ENCODE assay signal across 8 mouse cellular contexts in the genomic region with DNA sequence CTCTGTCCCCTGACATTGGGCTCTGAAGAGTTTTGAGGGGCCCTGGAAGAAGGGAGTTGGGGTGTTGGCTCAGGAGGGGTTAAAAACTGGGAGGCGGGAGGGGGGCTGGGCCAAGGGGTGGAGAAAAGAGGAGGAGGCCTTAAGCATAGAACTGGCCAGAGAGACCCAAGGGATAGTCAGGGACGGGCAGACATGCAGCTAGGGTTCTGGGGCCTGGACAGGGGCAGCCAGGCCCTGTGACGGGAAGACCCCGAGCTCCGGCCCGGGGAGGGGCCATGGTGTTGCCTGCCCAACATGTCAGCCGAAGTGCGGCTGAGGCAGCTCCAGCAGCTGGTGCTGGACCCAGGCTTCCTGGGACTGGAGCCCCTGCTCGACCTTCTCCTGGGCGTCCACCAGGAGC. TPM values are rescaled to one million over a fixed set of nuclear protein-coding genes. Genes with fewer than 3 reads are reported as not detected.
DNase-seq lines count a peak whose midpoint lies in the region; ATAC-seq and TF ChIP-seq lines count a peak whose summit lies in the region.

A gene (plus strand): TSS at position 149 of the 400 bp plus-strand sequence.

- 45% methylated on average over 10 of the region's 10 CpGs for WGBS in embryonic facial prominence, embryonic 12.5 days
- WGBS in limb, embryonic 11.5 days, result 41% methylated on average over 10 of the region's 10 CpGs
- WGBS in stomach, embryonic 14.5 days, result 24% methylated on average over 10 of the region's 10 CpGs

- H3K4me3 ChIP-seq in testis, adult 2 months (ENCODE audit: control insufficient read depth, low read depth, low read length), result peak within 1 kb of the TSS; percentile 48
- peak within 1 kb of the TSS; percentile 10; the same call in 1 of the 2 replicates for H3K4me3 ChIP-seq in embryonic facial prominence, embryonic 12.5 days
- 0 out of 2 replicates have a peak within 1 kb of the TSS, but pooled peaks have one; percentile 5 for H3K4me3 ChIP-seq in limb, embryonic 11.5 days (ENCODE audit: low read depth, low read length)
- peak within 1 kb of the TSS; percentile 23 for H3K4me3 ChIP-seq in stomach, embryonic 14.5 days (ENCODE audit: low read depth, low read length)

- ATAC-seq in embryonic facial prominence, embryonic 12.5 days (ENCODE audit: insufficient number of reproducible peaks, insufficient read depth, low FRiP score, low TSS enrichment), result no peak
- ATAC-seq in limb, embryonic 11.5 days (ENCODE audit: insufficient number of reproducible peaks, low FRiP score, low TSS enrichment, low read depth), result 0 out of 2 replicates have a peak, but pooled peaks have one; percentile 23
- peak; percentile 49; the same call in 1 of the 2 replicates for ATAC-seq in stomach, embryonic 14.5 days (ENCODE audit: insufficient number of reproducible peaks, insufficient read depth, low FRiP score, low read depth)

- H3K4me1 ChIP-seq in testis, adult 2 months (ENCODE audit: control insufficient read depth, insufficient read depth, low read length), result peaks cover 20% of the 10 kb centered on the region
- peaks cover 36% of the 10 kb centered on the region for H3K4me1 ChIP-seq in embryonic facial prominence, embryonic 12.5 days
- peaks cover 21% of the 10 kb centered on the region for H3K4me1 ChIP-seq in limb, embryonic 11.5 days (ENCODE audit: control insufficient read depth, insufficient read depth, low read length)
- peaks cover 43% of the 10 kb centered on the region for H3K4me1 ChIP-seq in stomach, embryonic 14.5 days (ENCODE audit: control insufficient read depth, insufficient read depth, low read length)

- no peaks in the 10 kb centered on the region; the same call in 1 of the 2 replicates for H3K36me3 ChIP-seq in testis, adult 2 months (ENCODE audit: control insufficient read depth, insufficient read depth, low read length)
- peaks cover 66% of the 10 kb centered on the region for H3K36me3 ChIP-seq in embryonic facial prominence, embryonic 12.5 days
- H3K36me3 ChIP-seq in limb, embryonic 11.5 days (ENCODE audit: control insufficient read depth, insufficient read depth, low read length), result peaks cover 36% of the 10 kb centered on the region
- H3K36me3 ChIP-seq in stomach, embryonic 14.5 days (ENCODE audit: control insufficient read depth, insufficient read depth, low read length), result peaks cover 52% of the 10 kb centered on the region

- H3K9me3 ChIP-seq in embryonic facial prominence, embryonic 12.5 days, result no peaks in the 10 kb centered on the region
- no peaks in the 10 kb centered on the region for H3K9me3 ChIP-seq in limb, embryonic 11.5 days (ENCODE audit: control insufficient read depth, low read length)
- H3K9me3 ChIP-seq in stomach, embryonic 14.5 days (ENCODE audit: control insufficient read depth, low read depth, low read length), result no peaks in the 10 kb centered on the region

- peak within 1 kb of the TSS; percentile 31 for H3K4me2 ChIP-seq in embryonic facial prominence, embryonic 12.5 days (replicated peaks)
- H3K4me2 ChIP-seq in limb, embryonic 11.5 days (ENCODE audit: low read depth, severe bottlenecking), result peak within 1 kb of the TSS; percentile 16; the same call in 1 of the 2 replicates
- peak within 1 kb of the TSS; percentile 40 for H3K4me2 ChIP-seq in stomach, embryonic 14.5 days (replicated peaks; ENCODE audit: low read depth, low read length)

- no peak for TF ChIP-seq CTCF in testis, adult 2 months (IDR thresholded peaks at IDR 0.05; ENCODE audit: control insufficient read depth, insufficient read depth, insufficient replicate concordance, low read depth, low read length)

- peak within 1 kb of the TSS; percentile 59 for H3K27ac ChIP-seq in testis, adult 2 months (ENCODE audit: control insufficient read depth, insufficient read depth, low read depth, low read length)
- no peak within 1 kb of the TSS for H3K27ac ChIP-seq in embryonic facial prominence, embryonic 12.5 days
- no peak within 1 kb of the TSS for H3K27ac ChIP-seq in limb, embryonic 11.5 days (replicated peaks; ENCODE audit: low read depth, low read length)
- peak within 1 kb of the TSS; percentile 45; the same call in 1 of the 2 replicates for H3K27ac ChIP-seq in stomach, embryonic 14.5 days (ENCODE audit: low read length)

- H3K27me3 ChIP-seq in testis, adult 2 months (ENCODE audit: control insufficient read depth, insufficient read depth, low read length), result no peaks in the 10 kb centered on the region
- no peaks in the 10 kb centered on the region for H3K27me3 ChIP-seq in embryonic facial prominence, embryonic 12.5 days
- H3K27me3 ChIP-seq in limb, embryonic 11.5 days (ENCODE audit: control insufficient read depth, insufficient read depth, low read length), result no peaks in the 10 kb centered on the region
- H3K27me3 ChIP-seq in stomach, embryonic 14.5 days (ENCODE audit: control insufficient read depth, insufficient read depth, low read length), result no peaks in the 10 kb centered on the region

- peak within 1 kb of the TSS; percentile 11; the same call in 1 of the 2 replicates for H3K9ac ChIP-seq in embryonic facial prominence, embryonic 12.5 days
- no peak within 1 kb of the TSS; the same call in 1 of the 2 replicates for H3K9ac ChIP-seq in limb, embryonic 11.5 days (ENCODE audit: low read length)
- H3K9ac ChIP-seq in stomach, embryonic 14.5 days (replicated peaks; ENCODE audit: low read depth, low read length), result peak within 1 kb of the TSS; percentile 4; the same call in 1 of the 2 replicates

- no peak for DNase-seq in testis, postnatal 10 days (ENCODE audit: low spot score)
- no peak for DNase-seq in heart, postnatal 25 days (ENCODE audit: low spot score)
- DNase-seq in limb, embryonic 11.5 days (ENCODE audit: low spot score), result no peak
- DNase-seq in cerebellum, postnatal 25 days, result no peak
- DNase-seq in cerebellum, postnatal 14 days, result no peak

- intact Hi-C loops in heart, postnatal 25 days (cut with DNase I), result no loop called here

- TF ChIP-seq POLR2A in testis, adult 2 months (IDR thresholded peaks at IDR 0.05; ENCODE audit: control insufficient read depth, low read depth, low read length), result no peak

RNA-seq across cellular contexts. Expression of the gene that starts here (rescaled TPM):
- 75.3 and 91.2 TPM in 2 replicates for polyA plus RNA-seq in testis, adult 2 months (2012; rRNA removed)
- 17.5 and 19.1 TPM in 2 replicates for polyA plus RNA-seq in embryonic facial prominence, embryonic 12.5 days (2016; fragmentation: Nextera tagmentation; extraction: Ambion mirVana)
- 100 to 1,000 TPM; 555 to 584 TPM for total RNA-seq in heart, postnatal 25 days (2021)
- polyA plus RNA-seq in limb, embryonic 11.5 days (2014; fragmentation: Nextera tagmentation; extraction: Ambion mirVana), result 8.6 and 9.2 TPM in 2 replicates
- 70.9 and 72.0 TPM in 2 replicates for polyA plus RNA-seq in stomach, embryonic 14.5 days (2014; fragmentation: Nextera tagmentation; extraction: Ambion mirVana)

Comparison
In these comparisons a context has a peak if more than half of its experiments do, and no peak if none do; other contexts are left out.
1. H3K27ac ChIP-seq: peak in testis, adult 2 months (single experiment) and stomach, embryonic 14.5 days (single experiment); none in embryonic facial prominence, embryonic 12.5 days (single experiment) and limb, embryonic 11.5 days (single experiment).
2. Peak in every context shown above with its lines, with median percentiles within 50 percentile points of each other: H3K4me3 ChIP-seq and H3K4me2 ChIP-seq.